Mouse (Mus musculus): ENCODE data around the gene Gm17268. TPM values are rescaled to one million over a fixed set of nuclear protein-coding genes. Genes with fewer than 3 reads are reported as not detected.

Gene Gm17268
- polyA plus RNA-seq, 1 experiment from 2014 or later: not detected

DNA sequence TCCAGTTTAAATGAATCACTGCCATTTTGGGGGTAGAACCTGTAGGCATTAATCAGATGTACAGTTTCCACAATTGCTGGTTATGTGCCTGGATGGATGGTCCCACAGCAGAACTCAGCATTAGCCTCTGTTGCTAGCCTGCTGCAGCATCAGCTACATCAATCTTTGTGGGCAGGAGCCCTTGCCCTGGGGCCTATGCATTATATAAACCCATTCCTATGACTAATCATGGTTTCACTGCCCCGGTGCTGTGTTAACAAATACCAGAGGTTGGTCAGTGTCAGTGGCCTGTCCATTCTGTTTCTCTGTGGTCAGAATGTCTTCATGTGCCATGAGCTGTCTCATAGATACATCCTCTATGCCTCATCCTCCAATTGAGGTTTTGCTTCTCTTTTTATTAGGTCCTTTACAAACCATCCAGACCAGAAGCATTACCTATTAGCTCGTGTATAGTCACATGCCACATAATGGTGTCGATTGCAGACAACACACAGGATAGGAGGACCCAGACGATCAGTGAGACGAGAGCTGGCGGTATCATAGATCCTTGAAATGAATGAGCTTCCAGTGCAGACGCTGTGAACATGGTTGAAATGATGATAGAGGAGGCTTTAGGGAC lies 28.7 kb upstream of the Gm17268 start:
- Histone ChIP-seq H3K4me1 (ENCODE audit: control insufficient read depth, insufficient read depth, low read length) (no peaks in the 10 kb centered on the region), H3K27me3 (ENCODE audit: control insufficient read depth, insufficient read depth, low read length) (no peaks in the 10 kb centered on the region), H3K36me3 (ENCODE audit: control insufficient read depth, insufficient read depth, low read length) (no peaks in the 10 kb centered on the region), H3K4me3 (ENCODE audit: low read depth, low read length) (no peak overlapping the region), H3K9ac (ENCODE audit: low read length) (no peak overlapping the region), H3K4me2 (ENCODE audit: low read depth, severe bottlenecking) (no peak overlapping the region), H3K9me3 (ENCODE audit: control insufficient read depth, low read length) (no peaks in the 10 kb centered on the region), H3K27ac (replicated peaks; ENCODE audit: low read depth, low read length) (no peak overlapping the region)
- DNase-seq (ENCODE audit: low spot score) (no peak), ATAC-seq (ENCODE audit: insufficient number of reproducible peaks, low FRiP score, low TSS enrichment, low read depth) (no peak)
- 84% methylated on average over 7 of the region's 7 CpGs for WGBS

- Histone ChIP-seq H3K27me3 (ENCODE audit: control insufficient read depth, insufficient read depth, low read length) (no peaks in the 10 kb centered on the region), H3K9me3 (ENCODE audit: control insufficient read depth, low read length) (no peaks in the 10 kb centered on the region), H3K4me2 (ENCODE audit: low read depth, severe bottlenecking) (no peak overlapping the region), H3K4me1 (ENCODE audit: control insufficient read depth, insufficient read depth, low read length) (no peaks in the 10 kb centered on the region), H3K9ac (ENCODE audit: low read length) (no peak overlapping the region), H3K4me3 (ENCODE audit: low read depth, low read length) (no peak overlapping the region), H3K36me3 (ENCODE audit: control insufficient read depth, insufficient read depth, low read length) (no peaks in the 10 kb centered on the region), H3K27ac (replicated peaks; ENCODE audit: low read depth, low read length) (no peak overlapping the region)
- DNase-seq (ENCODE audit: low spot score) (no peak), ATAC-seq (ENCODE audit: insufficient number of reproducible peaks, low FRiP score, low TSS enrichment, low read depth) (no peak)
- WGBS: 81% methylated on average over 2 of the region's 2 CpGs
Measured at GRCm38 (mm10) chr11:82063454-82063853, 25.1 kb upstream of the Gm17268 start.

GRCm38 (mm10) chr11:82062226-82062625 lies 23.9 kb upstream of the Gm17268 start:
- DNase-seq (ENCODE audit: low spot score): no peak
- Histone ChIP-seq H3K4me1 (ENCODE audit: control insufficient read depth, insufficient read depth, low read length) (no peaks in the 10 kb centered on the region), H3K27me3 (ENCODE audit: control insufficient read depth, insufficient read depth, low read length) (no peaks in the 10 kb centered on the region), H3K9ac (ENCODE audit: low read length) (no peak overlapping the region), H3K4me2 (ENCODE audit: low read depth, severe bottlenecking) (no peak overlapping the region), H3K4me3 (ENCODE audit: low read depth, low read length) (no peak overlapping the region), H3K27ac (replicated peaks; ENCODE audit: low read depth, low read length) (no peak overlapping the region), H3K9me3 (ENCODE audit: control insufficient read depth, low read length) (no peaks in the 10 kb centered on the region), H3K36me3 (ENCODE audit: control insufficient read depth, insufficient read depth, low read length) (no peaks in the 10 kb centered on the region)
- 75% methylated on average over 3 of the region's 3 CpGs for WGBS
- no peak for ATAC-seq (ENCODE audit: insufficient number of reproducible peaks, low FRiP score, low TSS enrichment, low read depth)

DNA sequence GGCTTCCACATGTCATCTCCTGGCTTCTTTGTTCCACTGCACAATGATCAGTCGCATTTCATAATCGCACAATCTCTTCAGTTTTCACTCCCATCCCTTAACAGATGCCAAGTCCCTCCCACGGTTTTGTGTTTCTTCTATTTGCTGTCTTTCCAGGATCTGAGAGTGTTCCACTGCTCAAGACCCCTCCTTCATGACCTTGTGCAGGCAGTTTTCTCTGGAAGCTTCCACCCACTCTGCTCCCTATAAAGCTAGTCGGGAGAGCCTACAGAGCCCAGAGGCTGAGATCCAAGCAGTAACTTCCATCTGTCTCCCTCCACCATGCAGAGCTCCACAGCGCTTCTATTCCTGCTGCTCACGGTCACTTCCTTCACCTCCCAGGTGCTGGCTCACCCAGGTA lies 19.3 kb upstream of the Gm17268 start, which contains the start of gene Ccl11:
Ccl11 (plus strand) TSS at position 178 of the 400 bp plus-strand sequence.
- no peak for ATAC-seq (ENCODE audit: insufficient number of reproducible peaks, low FRiP score, low TSS enrichment, low read depth)

DNA sequence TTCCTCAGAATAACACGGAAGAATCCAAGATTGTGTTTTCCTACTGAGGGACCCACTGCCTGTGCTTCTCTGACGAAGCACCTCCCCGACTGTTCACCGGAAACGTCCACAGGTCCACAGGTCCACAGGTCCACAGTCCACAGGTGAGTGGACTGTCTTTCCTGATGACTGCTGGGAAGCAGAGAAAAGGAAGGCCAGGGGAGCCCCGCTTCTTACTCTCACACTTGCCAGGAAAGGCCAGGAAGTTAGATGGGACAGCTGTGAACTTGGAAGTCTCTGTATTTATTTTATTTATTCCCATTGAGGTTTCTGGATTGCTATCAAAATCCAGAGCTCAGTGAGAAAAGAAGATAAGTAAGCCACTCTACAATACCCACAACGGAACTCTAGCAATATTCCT lies 15.5 kb upstream of the Gm17268 start:
- Histone ChIP-seq H3K9me3 (ENCODE audit: control insufficient read depth, low read length) (no peaks in the 10 kb centered on the region), H3K27me3 (ENCODE audit: control insufficient read depth, insufficient read depth, low read length) (no peaks in the 10 kb centered on the region), H3K4me2 (ENCODE audit: low read depth, severe bottlenecking) (no peak overlapping the region), H3K36me3 (ENCODE audit: control insufficient read depth, insufficient read depth, low read length) (no peaks in the 10 kb centered on the region), H3K4me3 (ENCODE audit: low read depth, low read length) (no peak overlapping the region), H3K4me1 (ENCODE audit: control insufficient read depth, insufficient read depth, low read length) (no peaks in the 10 kb centered on the region), H3K9ac (ENCODE audit: low read length) (no peak overlapping the region), H3K27ac (replicated peaks; ENCODE audit: low read depth, low read length) (no peak overlapping the region)
- DNase-seq (ENCODE audit: low spot score): no peak
- 92% methylated on average over 7 of the region's 7 CpGs for WGBS
- no peak for ATAC-seq (ENCODE audit: insufficient number of reproducible peaks, low FRiP score, low TSS enrichment, low read depth)

More for the DNA sequence above, 19.3 kb upstream of the Gm17268 start, which contains the start of gene Ccl11:
- no peaks in the 10 kb centered on the region for H3K27me3 ChIP-seq (ENCODE audit: control insufficient read depth, insufficient read depth, low read length)
- DNase-seq (ENCODE audit: low spot score): no peak
- WGBS: 80% methylated on average over 6 of the region's 6 CpGs
- no peak within 1 kb of the TSS for H3K27ac ChIP-seq (replicated peaks; ENCODE audit: low read depth, low read length)
- H3K9ac ChIP-seq (ENCODE audit: low read length): no peak within 1 kb of the TSS
- no peaks in the 10 kb centered on the region for H3K9me3 ChIP-seq (ENCODE audit: control insufficient read depth, low read length)
- H3K36me3 ChIP-seq (ENCODE audit: control insufficient read depth, insufficient read depth, low read length): no peaks in the 10 kb centered on the region
- no peak within 1 kb of the TSS for H3K4me2 ChIP-seq (ENCODE audit: low read depth, severe bottlenecking)
- no peak within 1 kb of the TSS for H3K4me3 ChIP-seq (ENCODE audit: low read depth, low read length)
- H3K4me1 ChIP-seq (ENCODE audit: control insufficient read depth, insufficient read depth, low read length): no peaks in the 10 kb centered on the region

DNA sequence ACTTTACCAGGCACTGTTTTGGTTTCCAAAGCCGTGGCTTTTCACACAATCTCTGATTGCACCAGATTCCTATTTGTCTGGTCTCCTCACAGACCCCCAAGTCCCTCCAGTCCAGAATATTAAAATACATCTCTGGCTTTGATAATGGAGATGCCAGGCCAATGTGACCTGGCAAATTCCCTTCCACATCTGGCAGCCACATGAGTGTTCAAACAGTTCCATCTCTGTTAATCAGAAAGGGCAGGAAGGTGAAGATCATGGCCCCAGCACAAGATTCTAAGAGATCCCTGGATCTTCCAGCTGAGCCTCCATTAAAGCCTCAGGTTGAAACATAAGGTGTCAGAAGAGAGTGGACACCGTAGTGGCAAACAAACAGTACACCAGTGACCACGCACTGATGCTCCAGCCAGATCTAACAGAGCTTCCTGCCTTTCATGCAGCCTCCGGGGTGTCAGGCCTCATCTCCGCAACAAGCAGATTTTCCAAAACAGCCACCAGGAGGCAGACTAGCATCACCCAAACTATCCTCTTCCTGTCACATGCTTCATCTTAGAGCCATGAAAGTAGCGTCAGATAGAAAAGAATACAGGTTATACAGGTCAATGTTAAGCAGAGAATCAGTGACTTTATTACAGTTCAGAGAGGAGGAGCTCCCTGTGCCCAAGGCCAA lies 9.5 kb upstream of the Gm17268 start:
- ATAC-seq (ENCODE audit: insufficient number of reproducible peaks, low FRiP score, low TSS enrichment, low read depth) (no peak), DNase-seq (ENCODE audit: low spot score) (peak; percentile 66)
- Histone ChIP-seq H3K4me1 (ENCODE audit: control insufficient read depth, insufficient read depth, low read length) (no peaks in the 10 kb centered on the region), H3K9ac (ENCODE audit: low read length) (no peak overlapping the region), H3K36me3 (ENCODE audit: control insufficient read depth, insufficient read depth, low read length) (no peaks in the 10 kb centered on the region), H3K27ac (replicated peaks; ENCODE audit: low read depth, low read length) (no peak overlapping the region), H3K9me3 (ENCODE audit: control insufficient read depth, low read length) (no peaks in the 10 kb centered on the region), H3K27me3 (ENCODE audit: control insufficient read depth, insufficient read depth, low read length) (no peaks in the 10 kb centered on the region), H3K4me3 (ENCODE audit: low read depth, low read length) (no peak overlapping the region), H3K4me2 (ENCODE audit: low read depth, severe bottlenecking) (no peak overlapping the region)
- 17% methylated on average over 6 of the region's 6 CpGs for WGBS

GRCm38 (mm10) chr11:82045471-82045870 lies 7.1 kb upstream of the Gm17268 start, which contains the start of gene Ccl7:
TSS of gene Ccl7 (plus strand) at chr11:82045712.
- Histone ChIP-seq H3K27me3 (ENCODE audit: control insufficient read depth, insufficient read depth, low read length) (no peaks in the 10 kb centered on the region), H3K4me2 (ENCODE audit: low read depth, severe bottlenecking) (no peak within 1 kb of the TSS), H3K9ac (ENCODE audit: low read length) (no peak within 1 kb of the TSS), H3K36me3 (ENCODE audit: control insufficient read depth, insufficient read depth, low read length) (no peaks in the 10 kb centered on the region), H3K4me3 (ENCODE audit: low read depth, low read length) (no peak within 1 kb of the TSS), H3K27ac (replicated peaks; ENCODE audit: low read depth, low read length) (no peak within 1 kb of the TSS), H3K9me3 (ENCODE audit: control insufficient read depth, low read length) (no peaks in the 10 kb centered on the region), H3K4me1 (ENCODE audit: control insufficient read depth, insufficient read depth, low read length) (no peaks in the 10 kb centered on the region)
- no peak for ATAC-seq (ENCODE audit: insufficient number of reproducible peaks, low FRiP score, low TSS enrichment, low read depth)
- no peak for DNase-seq (ENCODE audit: low spot score)
- WGBS: 74% methylated on average over 3 of the region's 3 CpGs

DNA sequence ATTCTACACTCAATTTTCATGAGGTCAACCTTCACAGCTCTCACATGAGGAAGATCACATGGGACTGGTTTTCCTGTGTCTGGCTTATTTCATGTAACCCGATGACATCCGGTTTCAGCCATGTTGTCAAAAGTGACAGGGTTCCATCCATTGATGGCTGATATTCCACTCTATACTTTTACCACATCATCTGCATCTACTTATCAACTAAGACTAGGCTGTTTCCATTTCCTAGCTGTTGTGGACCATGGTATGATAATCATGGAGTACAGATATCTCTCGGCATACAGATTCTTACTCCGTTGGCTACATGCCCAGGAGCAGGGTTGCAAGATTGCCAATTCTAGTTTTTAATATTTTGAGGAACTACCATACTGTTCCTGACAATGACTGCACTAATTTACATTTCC lies 3.3 kb upstream of the Gm17268 start:
- 96% methylated on average over 4 of the region's 4 CpGs for WGBS
- no peak for DNase-seq (ENCODE audit: low spot score)
- ATAC-seq (ENCODE audit: insufficient number of reproducible peaks, low FRiP score, low TSS enrichment, low read depth): no peak
- H3K36me3 ChIP-seq (ENCODE audit: control insufficient read depth, insufficient read depth, low read length): no peaks in the 10 kb centered on the region
- no peak overlapping the region for H3K4me3 ChIP-seq (ENCODE audit: low read depth, low read length)
- H3K27ac ChIP-seq (replicated peaks; ENCODE audit: low read depth, low read length): no peak overlapping the region
- no peaks in the 10 kb centered on the region for H3K4me1 ChIP-seq (ENCODE audit: control insufficient read depth, insufficient read depth, low read length)
- H3K4me2 ChIP-seq (ENCODE audit: low read depth, severe bottlenecking): no peak overlapping the region
- H3K9me3 ChIP-seq (ENCODE audit: control insufficient read depth, low read length): no peaks in the 10 kb centered on the region
- no peaks in the 10 kb centered on the region for H3K27me3 ChIP-seq (ENCODE audit: control insufficient read depth, insufficient read depth, low read length)
- no peak overlapping the region for H3K9ac ChIP-seq (ENCODE audit: low read length)

All from limb, embryonic 11.5 days (tissue).